Mouse (Mus musculus) frontal cortex, postnatal 25 days (tissue): ENCODE results near the gene Htr6.

Source experiments
- DNase-seq, 2 experiments: peaks; one replicate each; pipeline ENCODE4 v3.0.0; 2022; ENCODE audit warnings: low spot score in 2 of 2

Htr6 gene

GRCm38 (mm10) chr4:139075041-139075711 lies at the start of gene Htr6:
TSS of gene Htr6 (minus strand) at chr4:139075570.
- DNase-seq = no peak

GRCm38 (mm10) chr4:139124940-139125339 lies 49.6 kb upstream of the Htr6 start:
- DNase-seq = no peak

GRCm38 (mm10) chr4:139122557-139122956 lies 47.2 kb upstream of the Htr6 start:
- no peak for DNase-seq

- no peak for DNase-seq
Observed at GRCm38 (mm10) chr4:139120998-139121397, 45.6 kb upstream of the Htr6 start.

DNA sequence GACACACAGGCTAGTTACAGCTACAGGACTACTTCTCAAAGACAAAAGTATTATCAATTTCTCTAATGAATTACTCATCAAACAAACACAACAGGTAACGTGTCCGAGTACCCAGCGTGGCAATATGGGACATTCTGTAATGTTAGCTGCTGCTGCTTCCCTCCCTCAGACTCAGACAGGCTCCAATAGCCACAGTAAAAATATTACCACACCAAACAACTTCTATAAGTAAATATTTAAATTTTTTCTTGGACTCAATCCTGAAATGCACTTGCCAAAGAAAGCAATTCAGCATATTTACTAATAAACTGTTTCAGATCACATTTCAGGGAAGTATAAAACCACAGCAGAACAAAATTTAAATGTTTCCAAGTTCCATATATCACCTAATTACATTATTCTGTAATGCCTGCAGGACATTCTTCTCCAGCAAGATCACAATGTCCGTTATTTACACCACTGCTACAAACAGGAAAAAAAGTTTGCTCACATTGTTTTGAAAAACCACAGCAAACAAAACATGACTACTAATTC lies 45.0 kb upstream of the Htr6 start:
- DNase-seq = no peak

DNA sequence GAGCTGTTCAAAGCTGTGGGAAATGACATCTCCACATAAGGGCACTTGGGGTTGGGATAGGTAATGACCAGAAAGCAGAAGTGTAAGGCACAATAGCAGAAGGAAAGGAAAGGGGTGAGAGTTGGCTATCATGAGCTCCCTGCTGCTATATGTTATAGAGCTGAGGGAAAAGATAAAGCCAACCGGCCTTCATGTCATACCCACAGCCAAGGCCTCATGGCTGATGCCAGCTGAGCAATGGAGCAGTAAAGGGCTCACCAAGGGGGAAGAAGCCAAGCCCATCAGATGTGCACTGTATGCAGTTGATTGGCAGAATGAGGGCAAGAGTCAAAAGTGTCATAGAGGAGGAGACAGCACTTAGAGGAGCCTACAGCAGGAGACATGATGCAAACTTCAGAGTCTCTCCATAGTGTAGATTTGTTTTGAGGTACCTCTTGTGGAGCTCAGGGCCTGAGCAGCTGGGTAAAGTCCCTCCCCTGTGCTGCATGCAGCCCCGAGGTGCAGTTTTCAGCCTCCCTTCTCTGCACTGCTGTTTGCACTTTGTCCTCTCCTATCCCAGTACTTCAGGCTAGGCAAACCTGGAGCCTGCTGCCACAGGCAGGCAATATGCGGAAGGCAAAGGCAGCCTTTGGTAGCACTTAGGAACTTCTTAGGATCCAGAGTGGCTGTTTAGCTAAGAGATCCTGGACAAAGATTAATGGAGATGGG lies 41.1 kb upstream of the Htr6 start:
- DNase-seq = no peak

DNA sequence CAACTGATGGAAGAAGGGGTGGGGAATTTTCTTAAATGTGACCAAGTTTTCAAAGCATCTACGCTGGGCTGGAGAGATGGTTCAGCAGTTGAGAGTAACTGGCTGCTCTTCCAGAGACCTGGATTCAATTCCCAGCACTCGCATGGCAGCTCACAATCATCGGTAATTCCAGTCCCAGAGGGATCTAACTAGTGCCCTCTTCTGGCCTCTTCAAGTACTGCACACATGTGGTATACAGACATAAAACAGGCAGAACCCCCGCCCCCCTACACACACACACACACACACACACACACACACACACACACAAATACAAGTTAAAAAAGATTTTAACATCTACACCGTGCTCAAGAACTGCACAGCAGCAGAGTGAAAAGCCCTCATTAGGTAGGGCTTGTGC lies 40.4 kb upstream of the Htr6 start:
- no peak for DNase-seq

DNA sequence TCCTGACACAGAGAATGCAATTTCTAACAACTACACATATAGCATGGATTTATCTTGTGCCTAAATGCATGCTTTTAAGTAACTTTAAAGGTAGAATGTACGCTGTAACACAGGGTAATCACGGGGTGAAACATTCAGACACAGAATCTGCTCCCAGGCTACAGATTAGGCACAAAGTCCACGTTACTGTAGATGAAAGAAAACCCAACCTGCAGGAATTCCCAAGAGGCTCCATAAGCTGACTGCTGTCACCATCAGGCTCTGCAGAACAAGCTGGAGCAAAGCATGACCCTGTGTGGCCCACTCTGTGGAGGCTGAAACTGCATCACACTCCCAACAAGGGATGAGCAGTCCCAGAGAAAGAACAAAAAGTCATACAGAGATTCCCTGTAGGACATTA lies 37.1 kb upstream of the Htr6 start:
- DNase-seq = no peak

DNA sequence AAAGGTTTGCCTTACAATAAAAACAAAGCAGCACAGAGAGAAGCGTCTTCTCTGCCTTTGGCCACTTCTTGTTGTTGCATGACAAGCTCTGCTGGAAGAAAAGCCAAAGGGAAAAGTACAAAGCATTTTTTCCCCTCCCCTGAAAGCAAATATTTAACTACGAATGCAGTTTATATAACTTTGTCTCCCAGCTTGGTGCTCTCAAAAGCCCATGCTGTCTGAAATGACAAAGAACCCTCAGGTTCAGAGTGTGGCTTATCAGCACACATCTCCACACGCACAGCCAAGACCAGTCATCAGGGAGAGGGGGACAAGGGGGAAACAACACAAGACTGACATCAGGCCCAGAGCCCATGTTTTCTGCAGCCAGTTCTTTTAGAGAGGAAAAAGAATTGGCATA lies 36.1 kb upstream of the Htr6 start:
- no peak for DNase-seq

- DNase-seq = no peak
Observed at GRCm38 (mm10) chr4:139110858-139111257, 35.5 kb upstream of the Htr6 start.

DNA sequence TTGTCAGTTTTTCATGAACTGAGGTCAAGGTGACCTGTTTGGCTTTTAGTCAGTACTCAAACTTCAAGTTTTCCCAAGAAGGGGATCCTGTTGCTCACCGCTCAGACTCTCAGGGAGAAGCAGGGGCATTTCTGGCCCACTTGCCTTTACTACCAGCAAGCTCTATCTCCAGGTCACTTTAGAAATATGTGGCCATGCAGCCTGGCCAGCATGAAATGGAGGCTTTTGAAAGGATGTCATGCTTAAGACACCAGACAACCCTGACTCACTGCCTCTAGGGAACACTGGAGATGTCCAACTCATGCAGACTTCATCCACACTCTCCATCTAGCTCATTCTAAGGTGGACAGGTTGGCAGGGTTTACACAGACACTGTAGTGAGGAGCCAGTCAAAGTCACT lies 30.1 kb upstream of the Htr6 start:
- no peak for DNase-seq

DNA sequence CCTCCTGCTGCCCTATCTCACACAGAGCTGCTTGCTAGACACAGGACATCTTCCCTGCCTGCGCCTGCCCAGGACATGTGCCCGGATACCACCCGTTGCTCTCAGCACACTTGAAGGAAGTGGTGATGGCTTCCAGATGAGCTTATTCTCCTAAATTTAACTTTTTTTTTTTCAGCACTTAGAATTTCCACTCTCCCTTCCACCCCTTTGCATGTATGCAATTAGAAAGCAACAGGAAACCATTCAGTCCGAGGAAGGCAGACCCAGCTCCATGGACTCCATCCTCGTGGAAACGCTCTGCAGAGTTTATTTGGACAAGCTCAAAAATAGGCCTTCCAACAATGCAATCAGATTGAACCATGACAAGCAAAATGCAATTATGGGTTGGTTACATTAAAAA lies 26.2 kb upstream of the Htr6 start:
- no peak for DNase-seq

DNA sequence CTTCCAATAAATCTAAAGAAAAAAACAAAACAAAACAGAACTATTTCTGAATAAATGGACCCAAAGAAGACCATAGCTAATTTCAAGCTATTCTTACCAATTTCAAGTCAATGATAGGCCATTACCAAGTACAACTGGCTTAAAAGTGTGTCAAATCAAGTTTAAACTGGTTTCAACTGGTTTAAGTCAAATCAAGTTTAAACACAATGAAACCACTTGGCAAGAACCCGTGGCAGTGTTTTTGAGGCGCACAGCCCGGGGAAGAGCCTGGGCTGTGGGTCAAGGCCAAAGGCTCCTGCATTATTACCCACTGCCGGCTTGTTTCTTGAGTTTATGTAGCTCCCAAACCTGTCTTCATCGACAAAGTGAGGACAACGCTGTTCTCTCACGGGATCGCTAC lies 25.0 kb upstream of the Htr6 start:
- DNase-seq = no peak

DNA sequence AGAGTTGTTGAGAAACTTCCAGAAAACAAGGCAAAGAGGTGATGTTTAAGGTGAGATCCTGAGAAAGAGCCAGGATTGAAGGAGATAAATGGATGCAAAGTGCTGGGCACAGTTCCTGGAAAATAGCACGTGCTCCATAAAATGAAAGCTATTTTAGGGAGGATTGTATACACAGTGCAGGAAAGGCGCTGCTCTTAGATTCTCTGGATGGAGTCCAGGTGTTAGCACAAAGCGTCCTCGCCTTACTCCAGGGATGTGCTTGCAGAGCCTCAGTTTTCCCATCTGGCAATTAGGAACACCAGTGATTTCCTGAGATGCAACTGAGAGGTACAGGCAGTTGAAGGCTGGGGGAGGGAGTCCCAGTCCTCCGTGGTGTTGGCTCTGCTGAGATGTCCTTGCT lies 20.8 kb upstream of the Htr6 start:
- DNase-seq = no peak

- no peak for DNase-seq
Observed at GRCm38 (mm10) chr4:139095406-139095805, 20.0 kb upstream of the Htr6 start.

DNA sequence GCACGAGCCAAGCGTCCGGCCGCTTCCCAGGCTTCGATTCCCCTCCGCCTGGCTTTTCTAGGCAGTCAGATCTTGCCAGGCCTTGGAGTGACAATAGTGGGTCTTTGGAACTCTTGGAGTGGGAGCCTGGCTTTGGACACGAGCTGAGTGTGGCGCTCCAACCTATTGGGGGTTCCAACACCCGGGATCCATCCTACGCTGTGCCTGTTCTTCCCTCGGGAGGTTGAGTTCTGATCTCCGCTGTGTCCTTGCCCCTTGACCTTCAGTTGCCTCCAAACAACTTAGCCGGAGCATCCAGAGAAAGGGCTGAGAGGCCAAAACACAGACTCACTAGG lies 17.8 kb upstream of the Htr6 start:
- no peak for DNase-seq

DNA sequence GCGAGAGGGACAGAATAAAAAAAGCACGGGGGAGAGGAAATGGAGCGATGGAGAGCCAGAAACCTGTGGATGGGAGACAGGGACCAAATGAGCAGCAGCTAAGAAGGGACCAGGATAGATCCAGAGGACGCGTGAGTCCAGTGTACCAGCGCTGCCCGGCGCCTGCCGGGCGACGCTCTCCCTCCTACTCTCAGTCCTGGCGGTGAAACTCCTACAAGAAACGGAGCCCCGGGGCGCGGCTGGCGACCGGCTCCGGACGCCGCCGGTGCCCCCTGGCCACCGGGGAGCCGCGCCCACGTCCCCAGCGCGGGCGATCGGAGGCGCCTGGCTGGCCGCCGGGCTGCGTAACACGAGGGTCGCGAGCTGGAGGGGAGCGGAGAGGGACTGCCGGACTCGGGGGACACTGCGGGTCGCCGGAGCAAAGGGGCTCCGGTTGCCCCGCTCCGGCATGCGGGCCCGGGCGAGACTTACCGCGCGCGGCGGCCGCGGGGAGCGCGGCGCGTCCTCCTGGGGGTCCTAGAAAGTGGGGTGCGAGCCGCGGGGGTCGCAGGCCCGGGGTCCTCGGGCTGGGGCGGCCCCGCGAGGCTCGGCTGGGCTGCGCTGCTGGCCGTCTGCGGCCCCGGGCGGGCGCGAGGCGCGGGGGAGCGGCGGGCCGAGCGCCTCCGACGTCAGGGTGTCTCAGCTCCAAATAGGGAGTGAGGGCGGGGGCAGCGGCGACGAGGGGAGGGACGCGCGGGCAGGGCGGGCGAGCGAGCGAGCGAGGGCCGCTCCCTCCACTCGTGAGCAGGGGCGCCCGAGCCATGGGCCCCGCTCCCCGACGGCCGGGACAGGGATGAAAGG lies 17.2 kb upstream of the Htr6 start, which contains the start of gene Nbl1:
Nbl1 (minus strand) TSS at position 638 of the 840 bp plus-strand sequence.
- DNase-seq = no peak

DNA sequence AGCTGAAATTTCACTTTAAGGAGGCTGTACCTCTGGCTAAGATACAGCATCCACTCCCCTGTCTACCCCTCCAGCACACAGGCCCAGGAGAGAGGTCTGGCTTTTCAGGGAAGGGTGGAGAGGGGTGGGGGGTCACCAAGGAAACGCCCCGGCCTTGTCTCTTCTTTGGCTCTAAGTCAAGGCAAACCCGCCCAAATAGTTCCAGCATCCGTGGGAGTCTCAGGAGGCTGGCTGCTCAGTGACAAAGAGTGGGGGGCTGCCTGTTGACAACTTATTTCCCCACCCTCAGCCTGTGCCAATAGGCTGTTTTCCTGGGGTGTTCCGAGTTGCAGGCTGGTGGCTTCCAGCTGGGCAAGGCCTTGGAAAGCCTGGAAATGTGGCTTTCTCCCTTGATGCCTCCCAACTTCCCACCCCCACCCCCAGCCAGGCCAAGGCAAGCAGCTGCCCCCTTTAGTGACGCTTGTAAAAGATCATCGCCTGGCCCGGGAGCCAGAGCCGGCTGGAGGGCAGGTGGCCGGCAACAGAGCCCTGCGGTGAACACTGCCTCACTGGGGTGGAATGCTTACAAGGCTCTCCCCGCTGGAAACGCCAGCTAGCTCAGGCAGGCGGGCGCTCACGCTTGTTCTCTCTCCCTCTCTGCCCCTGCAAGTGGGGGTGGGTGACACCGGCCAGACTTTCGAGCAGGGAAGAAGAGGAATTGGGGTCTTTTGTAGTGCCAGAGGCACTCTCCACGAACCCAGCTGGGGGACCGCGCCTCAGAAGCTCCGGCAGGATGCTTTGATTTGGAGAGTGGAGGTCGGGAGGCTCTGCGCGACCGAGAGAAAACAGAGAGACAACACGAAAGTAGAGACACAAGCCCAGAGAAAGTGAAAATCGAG lies 16.3 kb upstream of the Htr6 start:
- no peak for DNase-seq

GRCm38 (mm10) chr4:139091066-139091465 lies 15.7 kb upstream of the Htr6 start:
- DNase-seq = no peak

DNA sequence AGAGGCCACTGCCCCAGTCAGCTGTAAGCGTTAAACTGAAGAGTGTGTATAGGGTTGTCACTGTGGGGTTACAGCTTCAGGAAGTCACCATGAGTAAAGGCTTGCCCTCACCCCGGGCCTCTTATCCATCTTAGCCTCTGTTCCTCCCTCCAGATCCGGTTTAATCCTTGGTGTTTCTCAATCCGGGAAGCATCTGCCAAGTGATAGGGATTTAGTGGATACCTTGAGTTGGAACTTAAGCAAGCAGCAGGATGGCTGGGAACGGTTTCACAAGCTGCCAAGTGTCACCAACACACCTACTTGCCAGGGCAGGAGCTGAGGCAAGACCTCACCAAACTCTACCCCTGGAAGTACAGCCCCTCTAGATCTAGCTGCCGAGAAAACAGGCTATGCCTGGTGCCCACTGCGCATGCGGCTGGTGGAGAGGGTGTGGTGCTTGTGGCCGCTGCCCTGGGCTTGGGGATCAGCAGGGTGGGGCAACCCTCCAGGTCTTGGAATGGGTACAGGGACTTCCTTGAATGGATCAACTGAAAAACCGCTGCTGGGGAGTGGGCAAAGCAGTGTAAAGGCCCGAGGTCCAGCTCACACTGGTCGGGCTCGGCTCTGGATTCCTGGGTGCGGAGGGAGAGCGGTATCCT lies 15.1 kb upstream of the Htr6 start:
- no peak for DNase-seq
